Mouse (Mus musculus): ENCODE data around the gene Cadps2.

The Cadps2 gene

DNA sequence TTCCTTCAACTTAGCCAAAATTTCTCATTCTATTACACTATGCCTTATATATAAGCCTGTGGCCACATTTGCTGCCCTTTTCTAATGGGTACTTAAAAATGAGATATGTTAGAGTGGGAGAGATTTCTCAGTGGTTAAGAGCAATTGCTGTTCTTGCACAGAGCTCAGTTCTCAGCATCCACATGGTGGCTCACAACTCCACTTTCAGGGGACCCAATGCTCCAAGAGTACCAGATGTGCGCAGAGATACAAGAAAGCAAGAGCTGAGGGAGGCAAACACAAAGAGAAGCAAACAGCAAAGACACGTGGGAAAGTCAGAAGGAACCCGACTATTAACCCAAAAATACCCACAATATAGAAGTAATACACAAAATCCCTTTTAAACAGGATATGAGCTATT is 77.0 kb downstream of the Cadps2 start:
- DNase-seq (ENCODE audit: low spot score): no peak

GRCm38 (mm10) chr6:23758249-23758648 is 81.0 kb downstream of the Cadps2 start:
- DNase-seq (ENCODE audit: low spot score): peak; percentile 64

GRCm38 (mm10) chr6:23748823-23749222 is 90.4 kb downstream of the Cadps2 start:
- no peak for DNase-seq (ENCODE audit: low spot score)

- no peak for DNase-seq (ENCODE audit: low spot score)
Measured at GRCm38 (mm10) chr6:23740010-23740409, 99.2 kb downstream of the Cadps2 start.

- peak; percentile 5 for DNase-seq (ENCODE audit: low spot score)
Measured at GRCm38 (mm10) chr6:23732750-23733149, 106.5 kb downstream of the Cadps2 start.

GRCm38 (mm10) chr6:23728620-23729019 is 110.6 kb downstream of the Cadps2 start:
- no peak for DNase-seq (ENCODE audit: low spot score)

DNA sequence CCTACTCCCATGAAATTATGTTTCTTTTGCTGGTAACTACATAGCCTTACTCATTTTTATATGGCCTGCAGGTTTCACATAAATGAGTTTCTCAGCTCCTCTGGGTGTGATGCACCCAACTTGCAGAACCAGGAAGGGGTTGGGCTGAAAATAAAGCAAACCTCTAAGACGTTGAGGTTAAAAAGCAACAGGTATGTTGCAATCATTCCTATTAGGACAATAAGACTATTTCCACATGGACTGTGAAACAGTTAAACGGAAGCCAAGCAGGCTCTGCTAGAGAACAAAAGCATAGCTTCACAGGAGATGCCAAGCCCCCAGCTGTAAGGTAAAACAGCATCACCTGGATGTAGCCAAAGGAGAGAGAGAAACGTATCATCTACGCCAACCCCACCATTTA is 115.5 kb downstream of the Cadps2 start:
- no peak for DNase-seq (ENCODE audit: low spot score)

GRCm38 (mm10) chr6:23720401-23720800 is 118.8 kb downstream of the Cadps2 start:
- no peak for DNase-seq (ENCODE audit: low spot score)

DNA sequence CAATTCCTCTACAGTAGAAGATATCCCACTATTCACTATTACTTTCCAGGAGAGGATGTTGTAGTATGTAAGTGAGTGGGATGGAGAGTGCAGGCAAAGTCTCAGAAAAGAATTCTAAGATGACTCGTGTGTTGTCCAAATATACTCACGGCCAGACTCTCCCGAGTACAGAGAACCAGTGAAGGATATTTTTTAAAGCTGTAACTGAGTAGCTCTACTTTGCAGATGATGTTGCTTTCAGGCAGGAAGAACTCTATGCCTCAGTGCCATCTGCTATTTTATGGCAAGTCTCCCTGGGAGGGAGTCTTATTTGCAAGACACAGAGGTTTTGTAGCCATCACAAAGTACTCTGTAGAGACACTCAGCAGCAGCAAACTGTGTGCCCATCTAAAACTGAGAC is 131.7 kb downstream of the Cadps2 start:
- no peak for DNase-seq (ENCODE audit: low spot score)

DNA sequence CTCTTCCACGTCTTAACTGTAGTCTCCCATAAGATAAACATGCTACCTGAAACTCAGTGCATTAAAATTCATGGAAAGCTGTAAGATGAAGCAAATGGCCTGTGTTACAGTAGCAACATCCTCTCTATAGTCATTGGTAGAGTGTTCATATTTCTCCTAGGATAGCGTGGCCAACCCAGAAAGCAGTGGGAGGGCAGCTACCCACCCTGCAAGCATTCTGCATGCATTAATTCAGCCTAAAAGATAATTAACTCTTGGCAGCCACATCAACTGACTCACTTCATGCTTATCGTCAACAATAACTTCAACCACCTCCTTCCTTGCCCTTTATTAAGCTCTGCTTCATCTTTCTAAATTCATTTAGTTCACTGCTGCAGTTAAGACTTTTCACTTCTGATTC is 138.3 kb downstream of the Cadps2 start:
- no peak for DNase-seq (ENCODE audit: low spot score)

- no peak for DNase-seq (ENCODE audit: low spot score)
Measured at GRCm38 (mm10) chr6:23678172-23678571, 161.0 kb downstream of the Cadps2 start.

- no peak for DNase-seq (ENCODE audit: low spot score)
Measured at GRCm38 (mm10) chr6:23655036-23655435, 184.2 kb downstream of the Cadps2 start, which contains the start of gene Rnf148. Gene Rnf148 (minus strand): TSS chr6:23655136.

DNA sequence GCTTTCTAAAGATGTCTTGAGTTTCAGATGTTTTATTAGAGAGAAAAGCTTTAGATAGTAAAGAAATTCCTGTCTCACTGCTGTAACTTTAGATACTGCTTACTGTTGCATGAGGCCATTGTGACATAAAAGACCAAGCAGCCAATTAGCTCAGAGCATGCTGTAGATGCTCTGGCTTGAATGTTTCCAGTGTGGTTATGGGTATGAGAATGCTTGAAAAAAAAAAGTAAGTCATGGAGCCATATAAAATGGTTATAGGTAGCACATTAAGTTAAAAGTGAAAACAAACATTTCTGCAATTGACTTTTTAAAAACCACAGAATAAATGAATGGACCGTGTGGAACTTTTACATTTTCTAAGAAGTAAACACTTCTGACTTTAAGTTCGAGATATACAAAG is 189.0 kb downstream of the Cadps2 start, which contains the start of gene Rnf133:
TSS of gene Rnf133 (minus strand) at position 101 of the 400 bp plus-strand sequence.
- no peak for DNase-seq (ENCODE audit: low spot score)

GRCm38 (mm10) chr6:23648732-23649131 is 190.5 kb downstream of the Cadps2 start:
- DNase-seq (ENCODE audit: low spot score): no peak

DNA sequence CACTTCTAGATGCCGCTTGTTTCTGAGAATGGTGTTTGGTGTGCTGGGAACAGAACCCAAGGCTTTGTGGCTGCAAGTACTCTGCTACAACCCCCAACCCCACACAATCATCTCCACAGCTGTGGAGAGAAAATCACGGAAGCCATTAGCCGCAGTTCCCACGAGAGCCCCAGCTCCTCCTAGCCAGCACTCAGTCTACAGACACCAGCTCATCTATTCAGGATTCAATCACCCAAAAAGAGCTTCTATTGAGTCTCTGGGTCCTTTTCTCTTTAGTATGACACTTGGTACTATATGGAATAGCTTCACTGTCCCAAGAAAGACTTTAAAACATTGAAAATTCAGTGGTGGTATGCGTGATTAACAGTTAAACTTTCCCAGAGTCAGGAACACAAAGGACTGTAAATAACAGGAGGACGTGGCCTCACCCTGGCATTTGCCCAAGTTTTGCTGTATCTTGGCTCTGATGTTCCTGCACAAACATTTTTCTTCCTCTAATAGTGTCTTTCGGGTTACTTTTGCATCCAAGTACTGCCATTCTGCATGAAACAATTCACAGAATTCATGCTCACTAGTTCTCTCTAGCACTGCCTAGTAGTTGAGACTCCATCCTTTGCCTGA is 191.5 kb downstream of the Cadps2 start:
- DNase-seq (ENCODE audit: low spot score): no peak

DNA sequence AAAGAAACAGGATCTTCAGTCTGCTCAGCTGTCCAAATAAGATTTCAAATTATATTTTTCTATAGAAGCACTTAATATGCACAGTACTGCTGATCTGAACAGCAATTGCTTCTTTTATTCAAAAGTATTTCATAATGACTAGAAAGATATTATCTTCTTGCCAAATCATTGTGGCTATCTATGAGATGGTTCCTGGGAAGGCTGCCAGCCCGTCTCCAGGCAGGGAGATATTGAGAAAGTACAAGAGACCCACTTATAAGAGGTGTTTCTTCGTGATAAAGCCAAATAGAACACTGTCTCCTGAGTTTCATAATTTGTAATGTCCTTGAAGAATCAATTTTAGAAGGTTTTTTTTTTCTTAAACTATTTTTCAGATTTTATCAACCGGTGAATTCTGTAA is 202.1 kb downstream of the Cadps2 start:
- no peak for DNase-seq (ENCODE audit: low spot score)

DNA sequence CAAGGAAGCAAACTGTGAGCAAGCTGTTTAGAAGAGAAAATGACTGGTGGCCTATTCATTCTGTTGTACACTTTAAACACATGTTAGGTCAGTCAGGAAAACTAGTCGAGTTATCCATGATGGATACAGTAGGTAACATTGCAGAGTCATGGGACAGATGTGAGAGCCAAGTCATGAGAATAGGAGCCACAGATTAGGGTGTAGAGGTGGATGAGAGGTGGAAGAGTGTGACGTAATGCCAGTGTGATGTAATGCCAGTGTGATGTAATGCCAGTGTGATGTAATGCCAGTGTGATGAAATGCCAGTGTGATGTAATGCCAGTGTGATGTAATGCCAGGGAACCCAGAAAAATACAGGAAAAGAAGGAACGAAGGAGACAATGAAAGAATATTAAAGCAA is 204.0 kb downstream of the Cadps2 start:
- DNase-seq (ENCODE audit: low spot score): no peak

GRCm38 (mm10) chr6:23634016-23634415 is 205.2 kb downstream of the Cadps2 start:
- DNase-seq (ENCODE audit: low spot score): no peak

- peak; percentile 25 for DNase-seq (ENCODE audit: low spot score)
Measured at GRCm38 (mm10) chr6:23630465-23630864, 208.8 kb downstream of the Cadps2 start.

DNA sequence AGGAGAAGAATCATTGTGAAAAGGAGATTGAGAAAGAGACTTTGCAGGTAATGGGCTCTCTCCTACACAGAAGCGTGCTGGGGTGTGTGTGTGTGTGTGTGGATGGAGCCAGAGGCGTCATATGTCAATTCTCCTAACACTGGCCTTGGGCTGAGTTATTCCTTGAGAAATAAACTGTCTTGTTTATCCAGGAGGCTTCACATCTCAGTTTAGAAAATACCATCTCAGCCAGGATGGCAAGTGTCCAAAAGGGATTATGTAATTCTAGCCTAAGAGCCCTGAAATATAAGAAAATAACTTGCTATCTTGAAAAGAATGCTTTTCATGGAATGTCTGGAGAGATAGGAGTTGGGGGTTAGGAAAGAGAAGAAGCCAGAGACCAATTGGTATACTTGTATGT is 264.1 kb downstream of the Cadps2 start:
- no peak for DNase-seq (ENCODE audit: low spot score)

DNA sequence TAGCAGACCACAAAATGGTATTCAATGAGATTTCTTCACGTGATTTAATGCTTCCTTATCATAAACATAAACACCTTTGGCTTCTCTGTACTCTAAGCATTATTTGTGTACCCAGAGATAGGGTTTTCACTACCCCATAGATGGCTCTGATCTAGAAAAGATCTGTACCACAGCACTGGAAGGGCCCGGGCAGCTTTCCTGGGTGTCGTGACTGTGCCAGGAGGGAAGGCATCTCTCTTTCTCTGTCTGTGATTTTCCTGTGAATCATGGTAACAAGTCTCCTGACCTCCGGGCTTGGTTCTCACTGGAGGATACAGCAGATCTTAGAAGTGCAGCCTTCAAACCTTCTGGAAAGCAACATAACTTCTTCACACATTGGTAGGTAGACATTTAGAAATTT is 265.5 kb downstream of the Cadps2 start:
- DNase-seq (ENCODE audit: low spot score): no peak

- DNase-seq (ENCODE audit: low spot score): peak; percentile 6
Measured at GRCm38 (mm10) chr6:23572401-23572800, 266.8 kb downstream of the Cadps2 start.

DNA sequence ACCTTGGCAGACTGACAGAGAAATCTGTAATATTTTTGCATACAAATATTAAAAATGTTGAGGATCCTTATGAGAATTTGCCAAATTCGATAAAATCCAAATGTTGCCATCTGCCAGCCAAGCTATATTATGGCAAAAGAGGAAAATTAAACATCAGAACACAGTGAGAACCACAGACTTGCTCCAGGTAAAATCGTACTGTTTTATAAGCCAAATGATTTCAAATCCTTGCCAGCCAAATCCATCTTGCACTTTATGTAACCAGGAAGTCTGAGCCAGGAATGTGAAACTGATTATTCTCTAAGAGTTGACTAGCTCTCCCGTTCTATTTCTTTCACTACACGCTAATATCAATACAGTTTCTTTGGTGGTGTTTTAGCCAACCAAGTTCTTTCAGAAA is 269.5 kb downstream of the Cadps2 start:
- no peak for DNase-seq (ENCODE audit: low spot score)

DNA sequence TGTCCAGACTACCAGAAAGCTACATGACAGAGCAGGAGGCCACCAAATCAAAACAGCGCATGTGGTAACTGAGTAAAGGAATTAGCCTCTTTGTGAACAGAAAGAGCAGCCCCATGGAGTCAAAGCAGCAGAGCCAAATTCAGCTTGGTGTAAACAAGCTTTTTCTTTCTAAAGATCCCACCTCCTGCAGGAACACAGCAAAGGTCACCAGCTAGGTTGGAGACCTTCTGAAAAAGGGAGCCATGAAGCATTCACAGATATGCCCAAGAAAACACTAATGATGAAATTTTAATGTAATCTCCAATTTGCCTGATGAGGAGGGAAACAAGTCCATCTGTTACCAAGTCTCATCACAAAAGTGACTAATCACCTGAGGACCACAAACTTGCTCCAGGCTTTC is 270.5 kb downstream of the Cadps2 start:
- DNase-seq (ENCODE audit: low spot score): no peak
